Mouse (Mus musculus): ENCODE data around the gene Otos. TPM values are rescaled to one million over a fixed set of nuclear protein-coding genes. Genes with fewer than 3 reads are reported as not detected.

Otos gene
- polyA plus RNA-seq, 1 experiment from 2014 or later, result 0.24 TPM

DNA sequence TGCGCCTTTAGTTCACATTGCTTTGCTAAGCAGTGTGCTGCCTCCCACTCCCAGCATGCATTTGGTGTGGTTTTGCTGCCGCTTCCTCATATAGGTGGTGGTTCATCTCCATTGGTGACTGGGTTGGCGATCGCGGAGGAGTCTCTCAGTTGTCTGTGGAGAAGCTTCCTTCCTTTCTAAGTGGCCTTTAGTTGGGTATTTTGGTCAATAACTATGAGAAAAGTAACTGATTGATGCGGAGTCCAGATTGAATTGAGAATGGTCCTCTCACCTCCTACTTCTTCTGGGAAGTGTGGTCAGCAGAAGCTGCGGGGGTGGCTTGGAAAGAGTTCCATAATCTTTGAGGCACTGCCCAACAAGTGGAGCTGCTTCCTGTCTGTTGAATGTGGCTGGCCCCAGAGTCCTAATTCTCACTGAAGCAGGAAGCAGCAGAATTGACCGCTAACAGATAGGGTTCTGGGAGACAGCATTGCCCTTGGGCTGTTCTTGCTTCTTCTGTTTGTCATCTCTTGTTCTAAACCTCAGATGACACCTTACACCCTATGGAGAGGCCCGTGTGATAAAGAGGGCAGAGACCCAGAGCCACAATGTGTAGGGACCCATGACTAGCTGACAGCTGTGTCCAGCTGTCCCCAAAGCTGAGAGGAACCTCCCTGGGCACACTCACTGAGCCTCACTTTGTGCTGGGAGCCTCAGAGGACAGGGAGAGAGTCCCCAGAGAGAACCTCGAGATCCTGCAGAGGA, 27.5 kb upstream of the Otos start:
- peaks cover 2% of the 10 kb centered on the region; the same call in 1 of the 2 replicates for H3K27me3 ChIP-seq (ENCODE audit: control insufficient read depth, insufficient read depth, low read length)
- WGBS, result 60% methylated on average over 10 of the region's 10 CpGs
- no peak overlapping the region for H3K9ac ChIP-seq (ENCODE audit: low read length)
- H3K4me3 ChIP-seq (ENCODE audit: low read length), result no peak overlapping the region
- H3K9me3 ChIP-seq (replicated peaks; ENCODE audit: control insufficient read depth, low read length), result no peaks in the 10 kb centered on the region
- no peak overlapping the region for H3K4me2 ChIP-seq (ENCODE audit: low read depth, low read length)
- H3K4me1 ChIP-seq (ENCODE audit: control insufficient read depth, insufficient read depth, low read length), result peaks cover 5% of the 10 kb centered on the region
- no peaks in the 10 kb centered on the region for H3K36me3 ChIP-seq (ENCODE audit: control insufficient read depth, insufficient read depth)
- no peak overlapping the region for H3K27ac ChIP-seq (ENCODE audit: low read length)
- no peak for ATAC-seq (replicated peaks; ENCODE audit: extremely low read depth, insufficient read depth, low FRiP score)

DNA sequence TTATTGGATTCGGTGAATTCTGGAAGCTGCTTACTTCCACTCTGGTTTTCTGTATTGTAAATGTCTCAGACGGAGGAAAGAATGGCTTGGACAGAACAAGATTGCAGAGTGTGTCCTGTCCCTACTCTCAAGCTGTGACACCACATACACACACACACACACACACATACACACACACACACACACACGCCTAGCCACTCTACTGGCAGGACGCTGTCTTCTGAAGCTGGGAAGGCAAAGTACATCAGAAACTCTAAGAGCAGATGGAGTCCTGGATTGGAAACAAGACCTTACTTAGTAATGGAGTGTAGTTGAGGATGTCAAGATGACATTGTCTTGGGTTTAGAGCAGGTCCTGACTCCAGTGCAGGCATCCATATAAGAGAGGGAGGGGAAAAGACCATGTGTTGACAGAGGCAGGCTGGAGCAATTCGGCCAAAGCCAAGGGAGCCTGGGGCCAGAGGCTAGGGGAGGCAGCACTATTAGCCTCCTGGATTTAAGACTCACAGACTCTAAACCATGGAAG, 24.7 kb upstream of the Otos start:
- Histone ChIP-seq H3K9ac (ENCODE audit: low read length) (no peak overlapping the region), H3K4me1 (ENCODE audit: control insufficient read depth, insufficient read depth, low read length) (peaks cover 5% of the 10 kb centered on the region), H3K9me3 (replicated peaks; ENCODE audit: control insufficient read depth, low read length) (no peaks in the 10 kb centered on the region), H3K36me3 (ENCODE audit: control insufficient read depth, insufficient read depth) (no peaks in the 10 kb centered on the region), H3K27me3 (ENCODE audit: control insufficient read depth, insufficient read depth, low read length) (no peaks in the 10 kb centered on the region; the same call in 1 of the 2 replicates), H3K4me3 (ENCODE audit: low read length) (no peak overlapping the region), H3K4me2 (ENCODE audit: low read depth, low read length) (no peak overlapping the region), H3K27ac (ENCODE audit: low read length) (no peak overlapping the region)
- WGBS, result 81% methylated on average over 5 of the region's 5 CpGs
- no peak for ATAC-seq (replicated peaks; ENCODE audit: extremely low read depth, insufficient read depth, low FRiP score)

GRCm38 (mm10) chr1:92671326-92671725, 22.7 kb upstream of the Otos start:
- no peaks in the 10 kb centered on the region for H3K9me3 ChIP-seq (replicated peaks; ENCODE audit: control insufficient read depth, low read length)
- no peak overlapping the region for H3K4me2 ChIP-seq (ENCODE audit: low read depth, low read length)
- H3K27me3 ChIP-seq (ENCODE audit: control insufficient read depth, insufficient read depth, low read length), result no peaks in the 10 kb centered on the region; the same call in 1 of the 2 replicates
- no peaks in the 10 kb centered on the region for H3K36me3 ChIP-seq (ENCODE audit: control insufficient read depth, insufficient read depth)
- H3K9ac ChIP-seq (ENCODE audit: low read length), result no peak overlapping the region
- H3K4me3 ChIP-seq (ENCODE audit: low read length), result no peak overlapping the region
- H3K4me1 ChIP-seq (ENCODE audit: control insufficient read depth, insufficient read depth, low read length), result peaks cover 1% of the 10 kb centered on the region
- H3K27ac ChIP-seq (ENCODE audit: low read length), result no peak overlapping the region
- WGBS, result 73% methylated on average over 4 of the region's 4 CpGs
- ATAC-seq (replicated peaks; ENCODE audit: extremely low read depth, insufficient read depth, low FRiP score), result no peak

- H3K9me3 ChIP-seq (replicated peaks; ENCODE audit: control insufficient read depth, low read length), result no peaks in the 10 kb centered on the region
- H3K9ac ChIP-seq (ENCODE audit: low read length), result no peak overlapping the region
- WGBS, result 82% methylated on average over 3 of the region's 3 CpGs
- no peak for ATAC-seq (replicated peaks; ENCODE audit: extremely low read depth, insufficient read depth, low FRiP score)
- H3K4me1 ChIP-seq (ENCODE audit: control insufficient read depth, insufficient read depth, low read length), result no peaks in the 10 kb centered on the region
- H3K27me3 ChIP-seq (ENCODE audit: control insufficient read depth, insufficient read depth, low read length), result no peaks in the 10 kb centered on the region; the same call in 1 of the 2 replicates
- H3K4me3 ChIP-seq (ENCODE audit: low read length), result no peak overlapping the region
- no peaks in the 10 kb centered on the region for H3K36me3 ChIP-seq (ENCODE audit: control insufficient read depth, insufficient read depth)
- no peak overlapping the region for H3K27ac ChIP-seq (ENCODE audit: low read length)
- H3K4me2 ChIP-seq (ENCODE audit: low read depth, low read length), result no peak overlapping the region
These were observed 20.8 kb upstream of the Otos start for GRCm38 (mm10) chr1:92669430-92669829.

DNA sequence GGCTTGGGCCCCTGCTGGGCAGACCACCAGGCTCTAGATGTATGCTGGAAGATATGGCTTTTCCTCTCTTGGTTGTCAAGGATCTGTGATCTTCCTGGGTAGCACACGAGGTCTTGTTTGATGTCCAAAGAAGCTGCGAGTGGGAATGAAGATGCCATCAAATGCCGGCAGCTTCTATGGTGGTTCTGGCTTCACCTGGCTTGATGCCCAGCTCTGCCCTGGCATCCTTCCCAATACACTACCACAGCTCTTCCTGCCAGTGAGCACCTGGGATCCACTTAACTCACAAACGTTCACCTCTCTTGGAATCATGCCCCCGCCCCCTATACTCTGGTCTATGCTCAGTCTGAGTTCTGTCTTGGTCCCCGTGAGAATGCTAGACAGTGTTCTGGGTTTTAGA, 18.5 kb upstream of the Otos start:
- Histone ChIP-seq H3K27ac (ENCODE audit: low read length) (no peak overlapping the region), H3K9ac (ENCODE audit: low read length) (no peak overlapping the region), H3K36me3 (ENCODE audit: control insufficient read depth, insufficient read depth) (no peaks in the 10 kb centered on the region), H3K4me2 (ENCODE audit: low read depth, low read length) (no peak overlapping the region), H3K4me3 (ENCODE audit: low read length) (no peak overlapping the region), H3K27me3 (ENCODE audit: control insufficient read depth, insufficient read depth, low read length) (no peaks in the 10 kb centered on the region; the same call in 1 of the 2 replicates), H3K4me1 (ENCODE audit: control insufficient read depth, insufficient read depth, low read length) (no peaks in the 10 kb centered on the region), H3K9me3 (replicated peaks; ENCODE audit: control insufficient read depth, low read length) (no peaks in the 10 kb centered on the region)
- WGBS, result 64% methylated on average over 6 of the region's 6 CpGs
- ATAC-seq (replicated peaks; ENCODE audit: extremely low read depth, insufficient read depth, low FRiP score), result no peak

GRCm38 (mm10) chr1:92659392-92659791, 10.8 kb upstream of the Otos start:
- Histone ChIP-seq H3K4me1 (ENCODE audit: control insufficient read depth, insufficient read depth, low read length) (no peaks in the 10 kb centered on the region), H3K27me3 (ENCODE audit: control insufficient read depth, insufficient read depth, low read length) (peaks cover 5% of the 10 kb centered on the region), H3K4me3 (ENCODE audit: low read length) (no peak overlapping the region), H3K9ac (ENCODE audit: low read length) (no peak overlapping the region), H3K4me2 (ENCODE audit: low read depth, low read length) (no peak overlapping the region), H3K36me3 (ENCODE audit: control insufficient read depth, insufficient read depth) (no peaks in the 10 kb centered on the region), H3K9me3 (replicated peaks; ENCODE audit: control insufficient read depth, low read length) (no peaks in the 10 kb centered on the region), H3K27ac (ENCODE audit: low read length) (no peak overlapping the region)
- WGBS, result 32% methylated on average over 5 of the region's 5 CpGs
- ATAC-seq (replicated peaks; ENCODE audit: extremely low read depth, insufficient read depth, low FRiP score), result no peak

DNA sequence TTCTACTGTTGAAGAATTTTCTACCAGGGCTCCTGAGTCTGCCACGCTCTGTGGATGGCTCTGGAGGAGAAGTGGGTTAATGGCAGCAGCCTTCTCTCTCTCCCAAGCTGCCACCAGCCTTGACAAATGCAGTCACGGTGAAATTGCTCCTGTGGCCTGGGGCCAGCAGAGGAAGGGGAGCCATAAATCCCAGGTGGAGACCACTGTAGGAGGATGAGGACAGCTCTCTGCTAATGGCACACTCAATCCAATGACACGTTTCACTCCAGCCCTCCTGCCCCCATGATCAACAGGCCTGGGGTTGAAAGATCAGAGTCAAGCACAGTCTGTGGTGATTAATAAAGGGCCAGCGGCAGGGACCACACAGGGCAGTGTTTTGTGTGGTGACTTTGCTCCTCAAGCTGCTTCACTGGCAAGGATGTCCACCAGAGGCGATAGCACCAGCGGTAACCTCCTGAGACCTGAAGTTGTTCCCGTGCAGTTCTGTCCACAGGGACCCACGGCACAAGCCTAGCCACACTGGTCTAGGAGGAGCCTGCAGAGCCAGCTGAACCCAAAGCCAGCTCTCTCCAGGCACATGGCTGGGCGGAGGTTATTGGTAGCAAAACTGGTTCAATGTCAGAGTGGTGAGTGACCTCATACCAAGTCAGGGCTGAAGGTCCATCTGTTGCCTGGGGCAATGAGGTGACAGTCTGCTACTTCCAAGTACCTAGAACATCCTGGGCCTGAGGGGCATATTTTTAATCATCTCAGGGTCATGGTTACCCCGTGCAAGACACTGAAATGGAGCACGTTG, 8.6 kb upstream of the Otos start:
- H3K4me1 ChIP-seq (ENCODE audit: control insufficient read depth, insufficient read depth, low read length), result no peaks in the 10 kb centered on the region
- no peaks in the 10 kb centered on the region for H3K36me3 ChIP-seq (ENCODE audit: control insufficient read depth, insufficient read depth)
- H3K9me3 ChIP-seq (replicated peaks; ENCODE audit: control insufficient read depth, low read length), result no peaks in the 10 kb centered on the region
- ATAC-seq (replicated peaks; ENCODE audit: extremely low read depth, insufficient read depth, low FRiP score), result no peak
- peaks cover 5% of the 10 kb centered on the region for H3K27me3 ChIP-seq (ENCODE audit: control insufficient read depth, insufficient read depth, low read length)
- no peak overlapping the region for H3K4me2 ChIP-seq (ENCODE audit: low read depth, low read length)
- H3K9ac ChIP-seq (ENCODE audit: low read length), result no peak overlapping the region
- no peak overlapping the region for H3K27ac ChIP-seq (ENCODE audit: low read length)
- H3K4me3 ChIP-seq (ENCODE audit: low read length), result no peak overlapping the region
- WGBS, result 71% methylated on average over 11 of the region's 11 CpGs

DNA sequence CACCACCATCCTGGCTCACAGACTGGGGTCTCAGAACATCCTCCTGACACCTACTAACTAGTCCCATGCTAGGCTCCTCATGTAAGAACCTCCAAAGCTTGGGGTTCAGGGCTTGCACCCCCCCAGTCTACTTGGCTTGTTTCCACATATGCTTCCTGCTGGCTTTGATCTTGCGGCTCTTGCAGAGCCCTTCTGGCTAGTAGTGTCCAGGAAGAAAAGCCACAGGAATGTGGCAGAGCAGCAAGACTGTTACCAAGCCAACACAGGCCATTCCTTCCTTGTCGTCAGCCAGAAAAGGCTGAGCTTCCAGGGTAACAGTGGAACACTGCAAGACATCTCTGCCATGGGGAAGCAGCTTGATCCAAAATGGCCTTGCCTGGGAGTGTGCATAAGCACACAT, 6.0 kb upstream of the Otos start:
- Histone ChIP-seq H3K27ac (ENCODE audit: low read length) (no peak overlapping the region), H3K9ac (ENCODE audit: low read length) (no peak overlapping the region), H3K4me3 (ENCODE audit: low read length) (no peak overlapping the region), H3K4me1 (ENCODE audit: control insufficient read depth, insufficient read depth, low read length) (no peaks in the 10 kb centered on the region), H3K36me3 (ENCODE audit: control insufficient read depth, insufficient read depth) (no peaks in the 10 kb centered on the region), H3K4me2 (ENCODE audit: low read depth, low read length) (no peak overlapping the region), H3K27me3 (ENCODE audit: control insufficient read depth, insufficient read depth, low read length) (peaks cover 5% of the 10 kb centered on the region; the same call in 1 of the 2 replicates), H3K9me3 (replicated peaks; ENCODE audit: control insufficient read depth, low read length) (no peaks in the 10 kb centered on the region)
- 41% methylated on average over 2 of the region's 2 CpGs for WGBS
- ATAC-seq (replicated peaks; ENCODE audit: extremely low read depth, insufficient read depth, low FRiP score), result no peak

DNA sequence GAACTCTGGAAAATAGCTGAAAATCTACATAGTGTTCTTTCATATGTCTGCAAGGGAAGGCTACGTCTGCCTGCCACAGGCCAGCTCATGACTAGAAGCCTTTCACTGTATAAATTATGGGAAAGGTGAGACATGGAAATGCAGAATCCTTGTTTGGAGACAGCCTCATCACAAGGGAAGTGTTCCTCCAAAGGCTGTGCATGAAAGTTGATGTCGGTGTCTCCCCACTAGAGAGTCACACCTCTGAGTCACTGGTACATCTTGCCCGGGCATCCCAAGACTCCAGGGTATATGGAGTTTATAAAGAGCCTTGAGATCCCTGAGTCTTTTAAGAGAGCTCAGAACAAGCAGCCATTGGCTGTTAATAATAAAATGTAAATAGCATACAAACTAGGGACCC, 4.5 kb upstream of the Otos start:
- ATAC-seq (replicated peaks; ENCODE audit: extremely low read depth, insufficient read depth, low FRiP score), result no peak
- no peak overlapping the region for H3K4me3 ChIP-seq (ENCODE audit: low read length)
- H3K27ac ChIP-seq (ENCODE audit: low read length), result no peak overlapping the region
- H3K4me1 ChIP-seq (ENCODE audit: control insufficient read depth, insufficient read depth, low read length), result no peaks in the 10 kb centered on the region
- WGBS, result 83% methylated on average over 3 of the region's 3 CpGs
- H3K27me3 ChIP-seq (ENCODE audit: control insufficient read depth, insufficient read depth, low read length), result 0 out of 2 replicates have a peak, but pooled peaks cover 2% of the 10 kb centered on the region
- no peak overlapping the region for H3K4me2 ChIP-seq (ENCODE audit: low read depth, low read length)
- H3K9me3 ChIP-seq (replicated peaks; ENCODE audit: control insufficient read depth, low read length), result no peaks in the 10 kb centered on the region
- no peaks in the 10 kb centered on the region for H3K36me3 ChIP-seq (ENCODE audit: control insufficient read depth, insufficient read depth)
- no peak overlapping the region for H3K9ac ChIP-seq (ENCODE audit: low read length)

All from heart, embryonic 16.5 days (tissue).